ENCODE assay signal across 20 mouse cellular contexts in the genomic region with DNA sequence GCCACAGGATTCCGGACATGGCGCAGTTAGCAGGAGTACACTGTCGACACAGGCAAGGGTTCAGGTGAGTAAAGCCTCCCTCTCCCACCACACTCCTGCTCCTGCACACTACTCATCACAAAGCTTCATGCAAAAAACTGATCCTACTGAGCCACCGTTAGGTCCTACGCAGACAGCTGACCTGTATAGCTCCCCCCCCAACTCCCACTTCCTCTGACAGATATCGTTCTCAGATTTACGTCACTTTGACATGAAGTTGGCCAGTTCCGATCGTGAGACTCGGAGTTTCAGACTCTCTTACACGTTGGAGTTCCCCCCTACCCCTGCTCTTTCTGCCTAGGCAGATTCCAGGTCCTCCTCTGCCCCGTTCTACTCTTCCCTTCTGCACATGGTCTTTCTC.
"Had no signal": no experiment of that assay in that cellular context is flagged by ENCODE, and none has a peak within 500 bp of the region (broad histone marks: within the 10 kb centered on the region; RNA-seq: fewer than 3 reads in every experiment).

No protein-coding gene starts in this region.

- H3K36me3 ChIP-seq: limb, embryonic 12.5 days; limb, embryonic 15.5 days; liver, embryonic 15.5 days; lung, embryonic 15.5 days; midbrain, embryonic 12.5 days; midbrain, embryonic 15.5 days; neural tube, embryonic 13.5 days had no signal

- H3K4me1 ChIP-seq: limb, embryonic 12.5 days; limb, embryonic 15.5 days; liver, embryonic 15.5 days; lung, embryonic 15.5 days; midbrain, embryonic 12.5 days; midbrain, embryonic 15.5 days; neural tube, embryonic 13.5 days had no signal

- H3K27ac ChIP-seq: limb, embryonic 12.5 days; limb, embryonic 15.5 days; liver, embryonic 15.5 days; lung, embryonic 15.5 days; midbrain, embryonic 12.5 days; midbrain, embryonic 15.5 days; neural tube, embryonic 13.5 days; stomach, postnatal 0 days had no signal

- H3K27me3 ChIP-seq: limb, embryonic 12.5 days; limb, embryonic 15.5 days; liver, embryonic 15.5 days; lung, embryonic 15.5 days; midbrain, embryonic 12.5 days; midbrain, embryonic 15.5 days; neural tube, embryonic 13.5 days had no signal

- H3K9me3 ChIP-seq: limb, embryonic 15.5 days; liver, embryonic 15.5 days; lung, embryonic 15.5 days; midbrain, embryonic 12.5 days; midbrain, embryonic 15.5 days had no signal

- ATAC-seq: intestine, postnatal 0 days; midbrain, embryonic 15.5 days had no signal

- DNase-seq: kidney, adult 9 months; kidney, postnatal 14 days; kidney, postnatal 4 days; left cerebral cortex, postnatal 4 days; lung, adult 18-20 months; lung, postnatal 10 days; lung, postnatal 36 days; thymus, adult 2 months; thymus, postnatal 14 days had no signal

- H3K4me3 ChIP-seq: limb, embryonic 12.5 days; limb, embryonic 15.5 days; liver, embryonic 15.5 days; lung, embryonic 15.5 days; midbrain, embryonic 12.5 days; midbrain, embryonic 15.5 days; myocyte; neural tube, embryonic 13.5 days had no signal

- H3K9ac ChIP-seq: limb, embryonic 12.5 days; limb, embryonic 15.5 days; liver, embryonic 15.5 days; lung, embryonic 15.5 days; midbrain, embryonic 12.5 days; midbrain, embryonic 15.5 days; neural tube, embryonic 13.5 days had no signal

- H3K4me2 ChIP-seq: limb, embryonic 12.5 days; limb, embryonic 15.5 days; liver, embryonic 11.5 days; liver, embryonic 15.5 days; lung, embryonic 15.5 days; midbrain, embryonic 12.5 days; midbrain, embryonic 15.5 days; neural tube, embryonic 13.5 days had no signal
